Mouse (Mus musculus) E14TG2a.4 (cell line): ENCODE measurements around the gene Csn1s2a.

ENCODE experiments used
- CTCF ChIP-seq: conservative IDR thresholded peaks from 2 replicates; pipeline ENCODE4 v1.5.1; 2014; ENCODE audit warnings: low read length
- NANOG ChIP-seq: IDR thresholded peaks from 2 replicates; pipeline ENCODE4 v1.6.1; 2014; ENCODE audit warnings: borderline replicate concordance, low read length, mixed read lengths

DNA sequence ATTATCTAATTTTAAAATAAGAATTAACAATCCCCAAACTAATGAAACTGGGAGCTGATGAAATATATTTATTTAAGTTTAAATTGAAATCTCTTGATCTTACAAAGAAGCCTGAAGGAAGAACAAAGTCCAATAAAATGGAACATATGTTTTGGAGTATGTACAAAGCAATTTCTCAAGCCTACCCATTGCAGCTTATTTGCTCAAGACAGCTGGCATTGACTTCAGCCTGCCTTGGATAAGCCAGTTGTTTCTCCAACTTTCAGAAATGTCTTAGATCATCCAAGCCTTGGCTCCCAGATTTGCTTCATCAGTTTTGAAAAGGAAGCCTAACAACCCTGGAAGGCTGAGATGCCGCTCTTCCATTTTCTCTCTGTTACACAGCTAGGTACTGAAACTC is 20.9 kb upstream of the Csn1s2a start:
- TF ChIP-seq CTCF (no peak), NANOG (no peak)
